In genomic region chr12:3641931-3642330, GRCm38 (mm10) we compare ENCODE assay signal across 9 mouse cellular contexts.
A peak's percentile ranks its signal among the peaks of the same experiment; 100 is the strongest.
DNase-seq lines count a peak whose midpoint lies in the region; ATAC-seq and TF ChIP-seq lines count a peak whose summit lies in the region.
"Had no signal": no experiment of that assay in that cellular context is flagged by ENCODE, and none has a peak within 500 bp of the region (broad histone marks: within the 10 kb centered on the region; RNA-seq: fewer than 3 reads in every experiment).

No protein-coding gene starts in this region.

- H3K9me3 ChIP-seq in liver, embryonic 12.5 days (replicated peaks), result no peaks in the 10 kb centered on the region
- H3K9me3 ChIP-seq in forebrain, embryonic 11.5 days (ENCODE audit: control insufficient read depth, low read length), result no peaks in the 10 kb centered on the region
- H3K9me3 ChIP-seq: megakaryocyte, embryonic 14.5 days had no signal

- TF ChIP-seq CTCF in gastrocnemius, adult 2 months (IDR thresholded peaks at IDR 0.05), result peak; percentile 52

- no peaks in the 10 kb centered on the region for H3K36me3 ChIP-seq in liver, embryonic 12.5 days
- no peaks in the 10 kb centered on the region for H3K36me3 ChIP-seq in forebrain, embryonic 11.5 days (ENCODE audit: control insufficient read depth, insufficient read depth, low read length)

- no peak overlapping the region for H3K4me3 ChIP-seq in gastrocnemius, adult 2 months
- H3K4me3 ChIP-seq in liver, embryonic 12.5 days, result no peak overlapping the region
- no peak overlapping the region for H3K4me3 ChIP-seq in forebrain, embryonic 11.5 days (ENCODE audit: low read depth, low read length)
- H3K4me3 ChIP-seq: megakaryocyte, embryonic 14.5 days had no signal

- no peak for DNase-seq in gastrocnemius, adult 2 months
- no peak for DNase-seq in gastrocnemius, postnatal 25 days
- peak; percentile 82 for DNase-seq in A20 (ENCODE audit: low read depth, low spot score)
- peak; percentile 37 to 49 for DNase-seq in adrenal gland, postnatal 36 days
- DNase-seq in right cerebral cortex, postnatal 36 days (ENCODE audit: low spot score in 2 of 2), result no peak
- no peak for DNase-seq in spleen, postnatal 36 days (ENCODE audit: low spot score in 2 of 2)
- DNase-seq in forebrain, embryonic 11.5 days (ENCODE audit: low spot score), result no peak

- 0 out of 2 replicates have a peak, but pooled peaks have one; percentile 35 for ATAC-seq in liver, embryonic 12.5 days
- no peak for ATAC-seq in forebrain, embryonic 11.5 days (replicated peaks; ENCODE audit: low FRiP score)

- H3K27me3 ChIP-seq in liver, embryonic 12.5 days (replicated peaks), result no peaks in the 10 kb centered on the region
- H3K27me3 ChIP-seq in forebrain, embryonic 11.5 days (ENCODE audit: control insufficient read depth, insufficient read depth, low read length), result no peaks in the 10 kb centered on the region
- H3K27me3 ChIP-seq: megakaryocyte, embryonic 14.5 days had no signal

- intact Hi-C loops in gastrocnemius, adult 2 months (cut with DNase I), result no loop called here

- no peak overlapping the region for H3K9ac ChIP-seq in liver, embryonic 12.5 days
- H3K9ac ChIP-seq in forebrain, embryonic 11.5 days (ENCODE audit: low read length), result no peak overlapping the region

- H3K4me2 ChIP-seq in liver, embryonic 12.5 days, result no peak overlapping the region
- no peak overlapping the region for H3K4me2 ChIP-seq in forebrain, embryonic 11.5 days (ENCODE audit: low read depth, low read length, severe bottlenecking)

- no peaks in the 10 kb centered on the region for H3K4me1 ChIP-seq in liver, embryonic 12.5 days
- no peaks in the 10 kb centered on the region for H3K4me1 ChIP-seq in forebrain, embryonic 11.5 days (replicated peaks; ENCODE audit: control insufficient read depth, insufficient read depth, low read length)

- WGBS in liver, embryonic 12.5 days (ENCODE audit: insufficient replicate concordance), result 41% methylated on average over 3 of the region's 3 CpGs
- WGBS in forebrain, embryonic 11.5 days, result 54% methylated on average over 3 of the region's 3 CpGs

- H3K27ac ChIP-seq in gastrocnemius, adult 2 months, result no peak overlapping the region
- H3K27ac ChIP-seq in liver, embryonic 12.5 days, result no peak overlapping the region
- H3K27ac ChIP-seq in forebrain, embryonic 11.5 days (ENCODE audit: low read depth, low read length), result no peak overlapping the region

Comparison
In these comparisons a context has a peak if more than half of its experiments do, and no peak if none do; other contexts are left out.
1. DNase-seq: peak in A20 (single experiment) and adrenal gland, postnatal 36 days (2 of 2); none in gastrocnemius, adult 2 months (single experiment), gastrocnemius, postnatal 25 days (single experiment), right cerebral cortex, postnatal 36 days (0 of 2), spleen, postnatal 36 days (0 of 2) and forebrain, embryonic 11.5 days (single experiment).